Mouse (Mus musculus): ENCODE data around the gene Gatc. TPM values are rescaled to one million over a fixed set of nuclear protein-coding genes. Genes with fewer than 3 reads are reported as not detected.

The Gatc gene
- polyA plus RNA-seq, 1 experiment from 2014 or later = 39.3 TPM

DNA sequence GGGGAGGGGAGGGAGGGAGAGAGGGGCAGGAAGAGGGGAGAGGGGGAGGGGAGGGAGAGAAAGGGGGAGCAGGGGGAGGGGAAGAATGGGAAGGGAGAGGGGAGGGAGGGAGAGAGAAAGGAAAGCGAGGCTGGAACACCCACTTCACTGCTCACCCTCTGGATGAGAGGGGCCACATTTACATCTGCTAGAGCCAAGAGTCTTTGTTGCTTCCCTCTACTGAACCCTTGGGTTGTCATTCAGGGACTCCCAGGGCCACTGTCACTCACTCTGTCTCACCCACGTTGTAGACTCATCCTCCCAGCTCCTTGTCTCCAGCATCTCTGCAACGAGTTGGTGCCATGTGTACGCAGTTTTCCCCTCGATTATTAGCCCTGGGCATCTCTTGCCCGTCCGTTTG lies 21.2 kb upstream of the Gatc start:
- no peak for ATAC-seq (replicated peaks; ENCODE audit: low FRiP score)
- no peak for DNase-seq (ENCODE audit: low spot score)
- no peaks in the 10 kb centered on the region for H3K4me1 ChIP-seq (replicated peaks; ENCODE audit: control insufficient read depth, insufficient read depth, low read length)
- H3K36me3 ChIP-seq (ENCODE audit: control insufficient read depth, insufficient read depth, low read length) = no peaks in the 10 kb centered on the region
- H3K27me3 ChIP-seq (replicated peaks; ENCODE audit: control insufficient read depth, insufficient read depth, low read length) = peaks cover 14% of the 10 kb centered on the region
- no peak overlapping the region for H3K4me3 ChIP-seq (ENCODE audit: low read depth, low read length)
- 36% methylated on average over 7 of the region's 7 CpGs for WGBS
- no peaks in the 10 kb centered on the region for H3K9me3 ChIP-seq (ENCODE audit: control insufficient read depth, low read length)
- no peak overlapping the region for H3K27ac ChIP-seq (ENCODE audit: low read depth, low read length)
- no peak overlapping the region for H3K9ac ChIP-seq (ENCODE audit: low read depth, low read length)
- H3K4me2 ChIP-seq = no peak overlapping the region

DNA sequence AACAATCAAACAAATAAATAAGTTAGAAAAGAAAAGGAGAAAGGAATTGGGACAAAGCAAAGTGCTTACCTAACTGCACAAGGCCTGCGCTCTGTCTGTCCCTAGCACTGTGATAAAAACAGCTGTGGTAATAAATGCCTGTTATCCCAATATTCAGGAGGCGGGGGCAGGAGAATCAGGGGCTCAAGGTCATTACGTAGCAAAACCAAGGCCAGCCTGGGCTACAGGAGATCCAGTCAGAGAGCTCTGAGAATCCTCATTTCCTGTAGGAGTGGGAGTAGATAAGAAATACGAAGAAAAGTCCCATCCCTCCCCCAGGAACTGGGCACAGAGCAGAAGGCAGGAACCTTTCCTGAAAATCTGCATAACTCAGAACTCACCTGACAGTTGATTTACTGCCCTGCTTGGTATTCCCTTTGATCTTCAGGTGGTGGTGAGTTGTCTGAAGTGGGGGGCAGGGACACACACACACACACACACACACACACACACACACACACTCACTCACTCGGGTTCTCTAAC lies 18.9 kb upstream of the Gatc start:
- WGBS = 48% methylated on average over 5 of the region's 5 CpGs
- Histone ChIP-seq H3K4me3 (ENCODE audit: low read depth, low read length) (no peak overlapping the region), H3K9ac (ENCODE audit: low read depth, low read length) (no peak overlapping the region), H3K27me3 (replicated peaks; ENCODE audit: control insufficient read depth, insufficient read depth, low read length) (peaks cover 17% of the 10 kb centered on the region), H3K9me3 (ENCODE audit: control insufficient read depth, low read length) (no peaks in the 10 kb centered on the region), H3K4me1 (replicated peaks; ENCODE audit: control insufficient read depth, insufficient read depth, low read length) (no peaks in the 10 kb centered on the region; the same call in 1 of the 2 replicates), H3K36me3 (ENCODE audit: control insufficient read depth, insufficient read depth, low read length) (no peaks in the 10 kb centered on the region), H3K27ac (ENCODE audit: low read depth, low read length) (no peak overlapping the region), H3K4me2 (no peak overlapping the region)
- ATAC-seq (replicated peaks; ENCODE audit: low FRiP score) (no peak), DNase-seq (ENCODE audit: low spot score) (no peak)

DNA sequence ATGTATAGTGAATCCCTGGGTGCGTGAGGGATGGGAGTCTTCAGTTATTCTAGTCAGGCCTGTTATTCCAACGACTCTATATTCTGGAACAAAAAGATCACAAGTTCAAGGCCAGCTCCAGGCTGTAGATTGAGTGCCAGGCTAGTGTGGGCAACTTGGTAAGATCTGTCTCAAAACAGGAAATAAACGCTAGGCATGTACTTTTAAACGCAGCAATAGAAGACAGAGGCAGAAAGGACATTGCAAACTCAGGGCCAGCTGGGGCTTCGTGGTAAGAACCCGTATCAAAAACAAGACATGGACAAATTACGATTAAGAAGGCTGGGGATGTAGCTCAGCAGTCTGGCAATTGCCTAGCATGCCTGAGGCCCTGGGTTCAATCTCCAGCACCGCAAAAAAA lies 18.5 kb upstream of the Gatc start:
- DNase-seq (ENCODE audit: low spot score) = no peak
- Histone ChIP-seq H3K36me3 (ENCODE audit: control insufficient read depth, insufficient read depth, low read length) (no peaks in the 10 kb centered on the region), H3K4me3 (ENCODE audit: low read depth, low read length) (no peak overlapping the region), H3K27ac (ENCODE audit: low read depth, low read length) (no peak overlapping the region), H3K9ac (ENCODE audit: low read depth, low read length) (no peak overlapping the region), H3K4me1 (replicated peaks; ENCODE audit: control insufficient read depth, insufficient read depth, low read length) (no peaks in the 10 kb centered on the region; the same call in 1 of the 2 replicates), H3K9me3 (ENCODE audit: control insufficient read depth, low read length) (no peaks in the 10 kb centered on the region), H3K4me2 (no peak overlapping the region), H3K27me3 (replicated peaks; ENCODE audit: control insufficient read depth, insufficient read depth, low read length) (peaks cover 17% of the 10 kb centered on the region)
- 72% methylated on average over 8 of the region's 8 CpGs for WGBS
- no peak for ATAC-seq (replicated peaks; ENCODE audit: low FRiP score)

DNA sequence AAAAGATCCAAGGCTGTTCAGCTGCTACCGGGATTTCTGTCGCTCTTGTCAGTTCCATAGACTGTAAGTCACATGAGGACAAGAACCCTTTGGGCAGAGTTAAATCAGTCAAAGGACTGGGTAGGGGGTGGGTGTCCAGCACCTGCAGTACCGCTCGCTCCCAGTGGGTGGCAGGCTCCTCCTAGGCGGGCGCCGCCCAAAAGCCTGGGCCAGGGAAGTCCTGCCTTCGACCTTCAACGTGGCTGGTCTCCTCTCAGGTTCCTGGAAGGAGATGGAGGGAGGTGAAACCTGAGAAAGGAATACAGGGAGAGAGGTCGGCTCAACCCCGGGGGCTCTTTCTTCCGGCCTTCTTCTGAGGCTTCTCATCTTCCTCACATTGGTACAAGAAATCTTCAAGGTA lies 17.9 kb upstream of the Gatc start:
- WGBS = 4% methylated on average over 12 of the region's 12 CpGs
- Histone ChIP-seq H3K27me3 (replicated peaks; ENCODE audit: control insufficient read depth, insufficient read depth, low read length) (peaks cover 14% of the 10 kb centered on the region), H3K4me3 (ENCODE audit: low read depth, low read length) (no peak overlapping the region), H3K27ac (ENCODE audit: low read depth, low read length) (no peak overlapping the region), H3K4me1 (replicated peaks; ENCODE audit: control insufficient read depth, insufficient read depth, low read length) (no peaks in the 10 kb centered on the region; the same call in 1 of the 2 replicates), H3K9ac (ENCODE audit: low read depth, low read length) (no peak overlapping the region), H3K9me3 (ENCODE audit: control insufficient read depth, low read length) (no peaks in the 10 kb centered on the region), H3K36me3 (ENCODE audit: control insufficient read depth, insufficient read depth, low read length) (no peaks in the 10 kb centered on the region), H3K4me2 (no peak overlapping the region)
- peak; percentile 81 for DNase-seq (ENCODE audit: low spot score)
- 0 out of 2 replicates have a peak, but pooled peaks have one; percentile 45 for ATAC-seq (replicated peaks; ENCODE audit: low FRiP score)

DNA sequence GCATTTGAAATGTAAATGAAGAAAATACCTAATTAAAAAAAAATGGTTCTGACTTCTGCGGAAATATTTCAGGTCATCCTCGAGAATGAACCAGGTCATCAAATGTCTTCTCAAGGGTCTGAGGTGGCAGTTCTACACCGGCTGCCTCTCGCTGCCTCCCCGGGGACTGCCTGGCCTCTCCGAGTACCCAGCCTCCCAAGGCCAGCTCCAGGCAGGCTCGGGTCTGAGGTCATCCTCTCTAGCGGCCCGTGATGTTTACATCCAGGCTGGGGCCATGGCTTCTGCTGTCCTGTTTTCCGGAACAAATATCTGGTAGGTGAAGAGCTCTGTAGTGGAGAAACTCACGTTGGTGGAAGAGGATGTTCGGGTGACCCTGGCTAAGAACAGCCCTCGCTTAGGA lies 14.1 kb upstream of the Gatc start:
- DNase-seq (ENCODE audit: low spot score) (no peak), ATAC-seq (replicated peaks; ENCODE audit: low FRiP score) (no peak)
- Histone ChIP-seq H3K27me3 (replicated peaks; ENCODE audit: control insufficient read depth, insufficient read depth, low read length) (0 out of 2 replicates have a peak, but pooled peaks cover 3% of the 10 kb centered on the region), H3K4me1 (replicated peaks; ENCODE audit: control insufficient read depth, insufficient read depth, low read length) (no peaks in the 10 kb centered on the region; the same call in 1 of the 2 replicates), H3K4me3 (ENCODE audit: low read depth, low read length) (no peak overlapping the region), H3K9me3 (ENCODE audit: control insufficient read depth, low read length) (no peaks in the 10 kb centered on the region), H3K27ac (ENCODE audit: low read depth, low read length) (no peak overlapping the region), H3K9ac (ENCODE audit: low read depth, low read length) (no peak overlapping the region), H3K36me3 (ENCODE audit: control insufficient read depth, insufficient read depth, low read length) (no peaks in the 10 kb centered on the region), H3K4me2 (no peak overlapping the region)
- WGBS = 56% methylated on average over 13 of the region's 13 CpGs

DNA sequence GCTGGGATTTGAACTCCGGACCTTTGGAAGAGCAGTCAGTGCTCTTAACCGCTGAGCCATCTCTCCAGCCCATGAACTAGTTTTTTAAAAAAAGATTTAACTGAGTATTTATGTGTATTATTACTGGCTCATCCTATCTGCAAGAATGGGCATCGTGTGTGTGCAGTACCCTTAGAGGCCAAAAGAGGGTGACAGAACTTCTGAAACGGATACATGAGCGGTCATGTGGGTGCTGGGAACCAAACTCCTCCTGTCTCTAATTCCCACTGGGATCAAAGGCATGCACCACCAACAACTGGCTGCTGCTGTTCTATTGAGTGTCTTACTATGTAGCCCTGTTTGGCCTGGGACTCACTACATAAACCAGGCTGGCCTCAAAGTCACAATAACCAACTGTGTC lies 10.4 kb upstream of the Gatc start:
- Histone ChIP-seq H3K36me3 (ENCODE audit: control insufficient read depth, insufficient read depth, low read length) (peaks cover 3% of the 10 kb centered on the region; the same call in 1 of the 2 replicates), H3K27ac (ENCODE audit: low read depth, low read length) (no peak overlapping the region), H3K9me3 (ENCODE audit: control insufficient read depth, low read length) (no peaks in the 10 kb centered on the region), H3K27me3 (replicated peaks; ENCODE audit: control insufficient read depth, insufficient read depth, low read length) (0 out of 2 replicates have a peak, but pooled peaks cover 3% of the 10 kb centered on the region), H3K9ac (ENCODE audit: low read depth, low read length) (no peak overlapping the region), H3K4me2 (no peak overlapping the region), H3K4me1 (replicated peaks; ENCODE audit: control insufficient read depth, insufficient read depth, low read length) (peaks cover 6% of the 10 kb centered on the region), H3K4me3 (ENCODE audit: low read depth, low read length) (no peak overlapping the region)
- ATAC-seq (replicated peaks; ENCODE audit: low FRiP score) (no peak), DNase-seq (ENCODE audit: low spot score) (no peak)
- WGBS = 74% methylated on average over 5 of the region's 5 CpGs

DNA sequence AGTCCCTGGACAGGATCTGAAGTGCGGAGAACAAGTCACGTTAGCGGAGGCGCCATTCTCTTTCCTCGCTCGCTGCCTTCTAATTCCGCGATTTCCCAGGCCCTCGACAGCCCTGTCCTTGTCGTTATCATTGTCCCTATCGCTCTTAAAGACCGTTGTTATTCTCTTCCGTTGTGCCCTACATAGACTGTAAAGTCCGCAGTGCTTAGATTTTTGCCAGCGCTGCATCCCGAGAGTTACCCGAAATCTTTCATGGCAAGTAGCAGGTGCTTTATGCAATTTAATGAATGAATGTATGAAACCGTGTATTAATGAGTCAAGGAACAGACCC lies 8.2 kb upstream of the Gatc start:
- ATAC-seq (replicated peaks; ENCODE audit: low FRiP score) (peak; percentile 53), DNase-seq (ENCODE audit: low spot score) (no peak)
- Histone ChIP-seq H3K27ac (ENCODE audit: low read depth, low read length) (peak overlapping the region; percentile 46), H3K4me3 (ENCODE audit: low read depth, low read length) (peak overlapping the region; percentile 89), H3K27me3 (replicated peaks; ENCODE audit: control insufficient read depth, insufficient read depth, low read length) (no peaks in the 10 kb centered on the region), H3K36me3 (ENCODE audit: control insufficient read depth, insufficient read depth, low read length) (peaks cover 15% of the 10 kb centered on the region), H3K9me3 (ENCODE audit: control insufficient read depth, low read length) (no peaks in the 10 kb centered on the region), H3K9ac (ENCODE audit: low read depth, low read length) (peak overlapping the region; percentile 60), H3K4me2 (peak overlapping the region; percentile 72), H3K4me1 (replicated peaks; ENCODE audit: control insufficient read depth, insufficient read depth, low read length) (peaks cover 6% of the 10 kb centered on the region)
- 0% methylated on average over 18 of the region's 18 CpGs for WGBS

DNA sequence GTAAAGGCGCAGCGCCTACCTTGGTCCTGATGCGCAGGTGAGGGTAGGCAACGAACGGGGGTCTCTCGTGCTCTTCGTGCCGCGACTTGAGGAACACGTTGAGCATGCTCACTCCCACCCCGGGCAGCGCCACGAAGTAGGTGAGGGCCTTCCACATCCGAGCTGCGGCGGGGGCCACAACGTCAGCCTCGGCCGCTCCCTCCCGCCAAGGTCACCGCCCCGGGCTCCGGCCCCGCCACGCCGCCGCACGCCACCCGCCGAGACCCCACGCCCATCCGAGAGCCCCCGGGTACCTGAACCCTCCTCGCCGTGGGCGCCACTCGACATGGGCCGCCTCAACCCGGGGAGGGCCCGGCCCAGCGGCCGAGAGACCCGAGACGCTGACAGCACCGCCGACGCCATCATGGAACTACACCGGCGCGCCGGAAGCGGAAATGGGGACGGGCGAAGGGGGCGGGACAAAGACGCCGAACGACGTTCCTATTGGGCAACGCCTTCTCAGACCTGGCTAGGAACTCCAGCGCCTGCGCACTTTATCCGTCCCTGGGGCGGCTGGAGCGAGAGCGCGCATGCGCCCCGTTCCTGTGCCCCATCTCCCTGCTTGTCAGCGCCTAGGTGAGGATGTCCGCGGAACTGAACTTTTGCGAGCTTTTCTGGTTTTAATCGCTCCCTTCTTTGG lies 7.7 kb upstream of the Gatc start, which contains the start of gene Cox6a1:
Gene Cox6a1 (minus strand): TSS at position 436 of the 679 bp plus-strand sequence.
- peaks cover 18% of the 10 kb centered on the region for H3K36me3 ChIP-seq (ENCODE audit: control insufficient read depth, insufficient read depth, low read length)
- peak within 1 kb of the TSS; percentile 52 for H3K27ac ChIP-seq (ENCODE audit: low read depth, low read length)
- H3K9me3 ChIP-seq (ENCODE audit: control insufficient read depth, low read length) = no peaks in the 10 kb centered on the region
- H3K4me1 ChIP-seq (replicated peaks; ENCODE audit: control insufficient read depth, insufficient read depth, low read length) = peaks cover 6% of the 10 kb centered on the region
- no peaks in the 10 kb centered on the region for H3K27me3 ChIP-seq (replicated peaks; ENCODE audit: control insufficient read depth, insufficient read depth, low read length)
- H3K9ac ChIP-seq (ENCODE audit: low read depth, low read length) = peak within 1 kb of the TSS; percentile 83
- peak within 1 kb of the TSS; percentile 72 for H3K4me2 ChIP-seq
- ATAC-seq (replicated peaks; ENCODE audit: low FRiP score) (peak; percentile 93), DNase-seq (ENCODE audit: low spot score) (peak; percentile 99)
- WGBS = under 1% methylated on average over 74 of the region's 74 CpGs
- peak within 1 kb of the TSS; percentile 89 for H3K4me3 ChIP-seq (ENCODE audit: low read depth, low read length)

DNA sequence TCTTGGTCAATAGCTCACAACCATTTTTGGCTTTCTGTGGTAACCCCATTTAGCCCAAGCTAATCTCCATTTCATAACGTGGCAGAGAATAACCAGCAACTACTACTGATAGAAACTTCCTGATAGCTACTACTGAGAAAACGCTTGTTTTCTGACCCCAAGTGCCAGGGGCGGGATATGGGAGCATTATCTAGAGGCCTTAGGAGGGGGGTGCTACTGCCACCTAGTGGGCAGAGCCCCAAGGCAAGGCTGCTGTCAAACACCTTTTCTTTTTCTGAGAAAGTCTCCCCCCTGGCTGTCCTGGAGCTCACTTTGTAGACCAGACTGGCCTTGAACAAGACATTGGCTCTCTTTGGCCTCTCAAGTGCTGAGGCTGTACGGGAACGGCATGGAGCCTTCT lies 6.6 kb upstream of the Gatc start:
- Histone ChIP-seq H3K9ac (ENCODE audit: low read depth, low read length) (peak overlapping the region; percentile 83), H3K27ac (ENCODE audit: low read depth, low read length) (peak overlapping the region; percentile 23), H3K9me3 (ENCODE audit: control insufficient read depth, low read length) (no peaks in the 10 kb centered on the region), H3K36me3 (ENCODE audit: control insufficient read depth, insufficient read depth, low read length) (peaks cover 25% of the 10 kb centered on the region), H3K4me3 (ENCODE audit: low read depth, low read length) (peak overlapping the region; percentile 89), H3K4me2 (peak overlapping the region; percentile 70), H3K27me3 (replicated peaks; ENCODE audit: control insufficient read depth, insufficient read depth, low read length) (no peaks in the 10 kb centered on the region), H3K4me1 (replicated peaks; ENCODE audit: control insufficient read depth, insufficient read depth, low read length) (peaks cover 6% of the 10 kb centered on the region)
- ATAC-seq (replicated peaks; ENCODE audit: low FRiP score) (peak; percentile 66), DNase-seq (ENCODE audit: low spot score) (peak; percentile 82)
- WGBS = 1% methylated on average over 5 of the region's 5 CpGs

Data from liver, embryonic 11.5 days (tissue).